Mouse (Mus musculus): ENCODE measurements around the gene Map1lc3b. TPM values are rescaled to one million over a fixed set of nuclear protein-coding genes. Genes with fewer than 3 reads are reported as not detected.
"Not testable (repeated sequence)": the region's sequence is repeated elsewhere in the genome, so short reads cannot be mapped to it uniquely, and the experiment has no call there.

Gene Map1lc3b
- total RNA-seq, 4 experiments from 2014 or later = 159 to 187 (median 173) TPM

- DNase-seq (ENCODE audit: low spot score in 2 of 2) = no peak
Measured at GRCm38 (mm10) chr8:121572121-121572520, 18.0 kb upstream of the Map1lc3b start.

- no peak for DNase-seq (ENCODE audit: low spot score in 2 of 2)
Measured at GRCm38 (mm10) chr8:121573275-121573674, 16.9 kb upstream of the Map1lc3b start.

- DNase-seq (ENCODE audit: low spot score in 2 of 2) = no peak
Measured at GRCm38 (mm10) chr8:121575661-121576060, 14.5 kb upstream of the Map1lc3b start.

- no peak for DNase-seq (ENCODE audit: low spot score in 2 of 2)
Measured at GRCm38 (mm10) chr8:121577751-121578675, 12.1 kb upstream of the Map1lc3b start.

GRCm38 (mm10) chr8:121578676-121579451 lies 11.3 kb upstream of the Map1lc3b start, which contains the start of gene Fbxo31:
Fbxo31 (minus strand) TSS chr8:121578806.
- DNase-seq (ENCODE audit: low spot score in 2 of 2) = peak; percentile 92 to 99

GRCm38 (mm10) chr8:121580465-121580864 lies 9.7 kb upstream of the Map1lc3b start:
- DNase-seq (ENCODE audit: low spot score in 2 of 2) = no peak

- no peak for DNase-seq (ENCODE audit: low spot score in 2 of 2)
Measured at GRCm38 (mm10) chr8:121583653-121584052, 6.5 kb upstream of the Map1lc3b start.

GRCm38 (mm10) chr8:121584730-121585129 lies 5.4 kb upstream of the Map1lc3b start:
- DNase-seq (ENCODE audit: low spot score in 2 of 2) = no peak

- peak; percentile 97 to 100 for DNase-seq (ENCODE audit: low spot score in 2 of 2)
Measured at GRCm38 (mm10) chr8:121585159-121585825, 4.9 kb upstream of the Map1lc3b start.

- no peak for DNase-seq (ENCODE audit: low spot score in 2 of 2)
Measured at GRCm38 (mm10) chr8:121588750-121589149, 1.4 kb upstream of the Map1lc3b start.

GRCm38 (mm10) chr8:121589205-121589726 lies 895 bp upstream of the Map1lc3b start:
- DNase-seq (ENCODE audit: low spot score in 2 of 2) = no peak

GRCm38 (mm10) chr8:121591178-121592066 lies 1.3 kb downstream of the Map1lc3b start:
- no peak for DNase-seq (ENCODE audit: low spot score in 2 of 2)

- no peak for DNase-seq (ENCODE audit: low spot score in 2 of 2)
Measured at GRCm38 (mm10) chr8:121593293-121593692, 3.1 kb downstream of the Map1lc3b start.

GRCm38 (mm10) chr8:121593983-121594382 lies 3.8 kb downstream of the Map1lc3b start:
- no peak for DNase-seq (ENCODE audit: low spot score in 2 of 2)

- not testable (repeated sequence) for DNase-seq (ENCODE audit: low spot score in 2 of 2)
Measured at GRCm38 (mm10) chr8:121597492-121597891, 7.3 kb downstream of the Map1lc3b start.

GRCm38 (mm10) chr8:121598190-121598589 lies 8.0 kb downstream of the Map1lc3b start:
- DNase-seq (ENCODE audit: low spot score in 2 of 2) = no peak

GRCm38 (mm10) chr8:121598892-121599291 lies 8.7 kb downstream of the Map1lc3b start:
- DNase-seq (ENCODE audit: low spot score in 2 of 2) = no peak

GRCm38 (mm10) chr8:121599842-121600241 lies 9.7 kb downstream of the Map1lc3b start:
- DNase-seq (ENCODE audit: low spot score in 2 of 2) = no peak

- no peak for DNase-seq (ENCODE audit: low spot score in 2 of 2)
Measured at GRCm38 (mm10) chr8:121602411-121602810, 12.2 kb downstream of the Map1lc3b start.

GRCm38 (mm10) chr8:121602860-121603259 lies 12.7 kb downstream of the Map1lc3b start:
- peak in 1 of 2 experiments; percentile 78 for DNase-seq (ENCODE audit: low spot score in 2 of 2)
